Comparison of ENCODE assay signal across 10 mouse cellular contexts in the genomic region with DNA sequence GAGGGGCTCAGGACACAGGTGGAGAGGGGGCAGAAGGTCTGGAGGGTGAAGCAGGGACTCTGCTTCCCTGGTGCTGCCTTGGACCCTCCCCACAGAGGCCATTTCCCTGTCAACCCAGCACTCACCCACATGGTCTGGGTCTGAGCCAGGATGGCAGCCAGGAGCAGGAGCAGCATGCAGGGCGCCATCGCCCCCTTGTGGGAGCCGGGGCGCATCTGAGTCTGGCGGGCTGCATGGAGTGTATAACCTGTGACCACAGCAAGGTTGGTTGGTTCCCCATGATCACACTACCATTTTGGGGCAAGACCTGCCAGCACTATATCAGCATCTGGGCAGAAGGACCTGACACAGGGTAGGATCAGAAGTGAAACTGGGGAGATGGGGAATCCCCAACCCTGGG. TPM values are rescaled to one million over a fixed set of nuclear protein-coding genes. Genes with fewer than 3 reads are reported as not detected.
DNase-seq lines count a peak whose midpoint lies in the region; ATAC-seq and TF ChIP-seq lines count a peak whose summit lies in the region.
"Had no signal": no experiment of that assay in that cellular context is flagged by ENCODE, and none has a peak within 500 bp of the region (broad histone marks: within the 10 kb centered on the region; RNA-seq: fewer than 3 reads in every experiment).

No protein-coding gene starts in this region.

- peak; percentile 43 for DNase-seq in left cerebral cortex, postnatal 4 days
- no peak for DNase-seq in left cerebral cortex, adult 9 months (ENCODE audit: low spot score in 2 of 2)
- peak; percentile 32 for DNase-seq in naive thymus-derived CD4-positive, alpha-beta T cell, adult 2 months (ENCODE audit: low read depth)
- no peak for DNase-seq in urinary bladder, postnatal 10 days (ENCODE audit: low spot score)
- no peak for DNase-seq in frontal cortex, adult 2 months (ENCODE audit: extremely low spot score in 1 of 2, low spot score in 1 of 2)
- DNase-seq: gastrocnemius, postnatal 14 days had no signal

- 29% methylated on average over 5 of the region's 5 CpGs for WGBS in bone marrow, adult 2 months

- TF ChIP-seq CTCF in bone marrow, adult 2 months (IDR thresholded peaks at IDR 0.05; ENCODE audit: control insufficient read depth, insufficient read depth, low read length), result peak; percentile 48; the same call in 1 of the 2 replicates

- intact Hi-C loops in left cerebral cortex, postnatal 4 days (cut with DNase I), result loop anchor here (10.0 kb wide), 1 partner anchor 134 kb away; no protein-coding TSS in a partner anchor

- peak; percentile 8; the same call in 1 of the 2 replicates for TF ChIP-seq POLR2A in bone marrow, adult 2 months (IDR thresholded peaks at IDR 0.05; ENCODE audit: borderline replicate concordance, control insufficient read depth, low read depth, low read length)

- H3K4me3 ChIP-seq in bone marrow, adult 2 months (replicated peaks; ENCODE audit: control insufficient read depth, low read depth, low read length), result no peak overlapping the region
- H3K4me3 ChIP-seq: neural tube, embryonic 12.5 days had no signal

- peak; percentile 56 for ATAC-seq in CD4-positive, CD25-positive, alpha-beta regulatory T cell, adult 4 months

- H3K27ac ChIP-seq in bone marrow, adult 2 months (ENCODE audit: control insufficient read depth, insufficient read depth, low read depth, low read length, poor library complexity), result no peak overlapping the region
- H3K27ac ChIP-seq: neural tube, embryonic 12.5 days had no signal

- no peaks in the 10 kb centered on the region for H3K4me1 ChIP-seq in bone marrow, adult 2 months (ENCODE audit: control insufficient read depth, insufficient read depth, low read length)
- H3K4me1 ChIP-seq: neural tube, embryonic 12.5 days had no signal

RNA-seq across cellular contexts. Expression of a gene that starts 8.2 kb away (rescaled TPM):
- not detected for total RNA-seq in left cerebral cortex, postnatal 4 days (2021)
- polyA plus RNA-seq in CD4-positive, CD25-positive, alpha-beta regulatory T cell, adult 4 months (2017; shearing (Covaris generic)), result 1 to 10 TPM in 1 of 2 experiments, under 1 TPM in 1; 0.95 to 1.3 TPM
- polyA plus RNA-seq in bone marrow, adult 2 months (2011; ENCODE audit: insufficient read depth, insufficient read length, low replicate concordance, missing spikeins), result 0.80 TPM in 1 of 2 replicates, not detected in the other
- polyA plus RNA-seq in frontal cortex, adult 2 months (2012; rRNA removed), result not detected in 2 replicates
- total RNA-seq: gastrocnemius, postnatal 14 days; layer of hippocampus, adult 8-10 months had no signal
- polyA plus RNA-seq: neural tube, embryonic 12.5 days had no signal

RNA-seq across cellular contexts. Expression of a gene that starts 30.0 kb away (rescaled TPM):
- not detected for total RNA-seq in left cerebral cortex, postnatal 4 days (2021)
- polyA plus RNA-seq in CD4-positive, CD25-positive, alpha-beta regulatory T cell, adult 4 months (2017; shearing (Covaris generic)), result 1 to 10 TPM; 2.5 to 5.0 TPM
- 3.0 TPM in 1 of 2 replicates, not detected in the other for polyA plus RNA-seq in bone marrow, adult 2 months (2011; ENCODE audit: insufficient read depth, insufficient read length, low replicate concordance, missing spikeins)
- polyA plus RNA-seq in frontal cortex, adult 2 months (2012; rRNA removed), result not detected in 2 replicates
- total RNA-seq: gastrocnemius, postnatal 14 days; layer of hippocampus, adult 8-10 months had no signal

RNA-seq across cellular contexts. Expression of a gene that starts 59.6 kb away (rescaled TPM):
- total RNA-seq in left cerebral cortex, postnatal 4 days (2021), result 10 to 100 TPM; 55.3 to 58.4 TPM
- polyA plus RNA-seq in CD4-positive, CD25-positive, alpha-beta regulatory T cell, adult 4 months (2017; shearing (Covaris generic)), result 100 to 1,000 TPM; 191 to 211 TPM
- polyA plus RNA-seq in bone marrow, adult 2 months (2011; ENCODE audit: insufficient read depth, insufficient read length, low replicate concordance, missing spikeins), result 53.7 and 117 TPM in 2 replicates
- 60.3 and 67.4 TPM in 2 replicates for polyA plus RNA-seq in frontal cortex, adult 2 months (2012; rRNA removed)

Comparison
In these comparisons a context has a peak if more than half of its experiments do, and no peak if none do; other contexts are left out.
1. DNase-seq: peak in left cerebral cortex, postnatal 4 days (single experiment) and naive thymus-derived CD4-positive, alpha-beta T cell, adult 2 months (single experiment); none in left cerebral cortex, adult 9 months (0 of 2), urinary bladder, postnatal 10 days (single experiment) and frontal cortex, adult 2 months (0 of 2).